Mouse (Mus musculus) E14TG2a.4 (cell line): ENCODE data around the gene Trpm2.

ENCODE experiments used
- CTCF ChIP-seq: conservative IDR thresholded peaks from 2 replicates; pipeline ENCODE4 v1.5.1; 2014; ENCODE audit warnings: low read length
- NANOG ChIP-seq: IDR thresholded peaks from 2 replicates; pipeline ENCODE4 v1.6.1; 2014; ENCODE audit warnings: borderline replicate concordance, low read length, mixed read lengths

DNA sequence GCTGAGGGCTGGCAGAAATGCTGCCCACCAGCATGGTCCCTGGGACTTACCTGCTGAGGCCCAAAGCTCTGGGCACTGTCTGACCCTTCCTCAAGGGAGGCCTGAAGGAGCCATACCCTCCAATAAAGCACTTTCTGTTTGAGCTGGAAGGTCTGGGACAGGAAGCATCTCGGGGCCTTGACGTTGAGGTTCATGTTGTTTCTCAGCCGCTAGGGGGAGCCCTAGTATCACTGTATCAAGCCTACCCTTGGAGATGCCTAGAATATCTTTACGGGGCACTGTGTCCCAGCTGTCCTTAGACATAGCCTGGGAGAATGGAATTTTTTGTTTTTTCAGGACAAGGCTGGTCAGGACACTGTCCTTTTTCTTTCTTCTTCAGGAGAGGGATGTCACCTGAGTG is 14.3 kb upstream of the Trpm2 start:
- TF ChIP-seq CTCF (peak; percentile 79), NANOG (no peak)
